Mouse (Mus musculus): ENCODE measurements around the gene Rnf113a2. TPM values are rescaled to one million over a fixed set of nuclear protein-coding genes. Genes with fewer than 3 reads are reported as not detected.
A peak's percentile ranks its signal among the peaks of the same experiment; 100 is the strongest.

Rnf113a2 gene
- total and polyA plus RNA-seq, 3 experiments = 3.7 to 11.7 (median 8.4) TPM

GRCm38 (mm10) chr12:84447386-84447785 lies 30.4 kb downstream of the Rnf113a2 start:
- Histone ChIP-seq H3K79me2 (replicated peaks; ENCODE audit: control insufficient read depth, insufficient read depth, low read length) (peaks cover 2% of the 10 kb centered on the region; the same call in 1 of the 2 replicates), H3K27me3 (ENCODE audit: control insufficient read depth, insufficient read depth, low read length) (no peaks in the 10 kb centered on the region), H3K4me1 (ENCODE audit: control insufficient read depth, insufficient read depth, low read length) (peaks cover 2% of the 10 kb centered on the region), H3K4me3 (no peak overlapping the region), H3K27ac (no peak overlapping the region), H3K36me3 (ENCODE audit: control insufficient read depth, insufficient read depth, low read length) (no peaks in the 10 kb centered on the region), H3K9ac (ENCODE audit: low read depth, low read length) (no peak overlapping the region)
- intact Hi-C loops (cut with DNase I) = no loop called here
- TF ChIP-seq CTCF (IDR thresholded peaks at IDR 0.05) (no peak), POLR2A (IDR thresholded peaks at IDR 0.05; ENCODE audit: insufficient read depth, low read depth, low read length) (no peak), EP300 (IDR thresholded peaks at IDR 0.05; ENCODE audit: insufficient read depth, low read depth, low read length) (no peak)
- DNase-seq = no peak
- 78% methylated on average over 1 of the region's 1 CpGs for WGBS

GRCm38 (mm10) chr12:84448181-84448580 lies 31.2 kb downstream of the Rnf113a2 start:
- H3K79me2 ChIP-seq (replicated peaks; ENCODE audit: control insufficient read depth, insufficient read depth, low read length) = peaks cover 4% of the 10 kb centered on the region
- TF ChIP-seq CTCF (IDR thresholded peaks at IDR 0.05) (no peak), EP300 (IDR thresholded peaks at IDR 0.05; ENCODE audit: insufficient read depth, low read depth, low read length) (no peak), POLR2A (IDR thresholded peaks at IDR 0.05; ENCODE audit: insufficient read depth, low read depth, low read length) (no peak)
- H3K4me1 ChIP-seq (ENCODE audit: control insufficient read depth, insufficient read depth, low read length) = peaks cover 2% of the 10 kb centered on the region
- H3K4me3 ChIP-seq = no peak overlapping the region
- no peak overlapping the region for H3K9ac ChIP-seq (ENCODE audit: low read depth, low read length)
- H3K27me3 ChIP-seq (ENCODE audit: control insufficient read depth, insufficient read depth, low read length) = no peaks in the 10 kb centered on the region
- no peak overlapping the region for H3K27ac ChIP-seq
- DNase-seq = no peak
- intact Hi-C loops (cut with DNase I) = no loop called here
- 83% methylated on average over 6 of the region's 6 CpGs for WGBS
- no peaks in the 10 kb centered on the region for H3K36me3 ChIP-seq (ENCODE audit: control insufficient read depth, insufficient read depth, low read length)

GRCm38 (mm10) chr12:84449887-84450286 lies 32.9 kb downstream of the Rnf113a2 start:
- Histone ChIP-seq H3K27ac (peak overlapping the region; percentile 98), H3K4me3 (peak overlapping the region; percentile 91), H3K4me1 (ENCODE audit: control insufficient read depth, insufficient read depth, low read length) (peaks cover 2% of the 10 kb centered on the region), H3K27me3 (ENCODE audit: control insufficient read depth, insufficient read depth, low read length) (no peaks in the 10 kb centered on the region), H3K36me3 (ENCODE audit: control insufficient read depth, insufficient read depth, low read length) (no peaks in the 10 kb centered on the region), H3K79me2 (replicated peaks; ENCODE audit: control insufficient read depth, insufficient read depth, low read length) (peaks cover 8% of the 10 kb centered on the region), H3K9ac (ENCODE audit: low read depth, low read length) (no peak overlapping the region; the same call in 1 of the 2 replicates)
- WGBS = 42% methylated on average over 10 of the region's 10 CpGs
- intact Hi-C loops (cut with DNase I) = loop anchor here (1.0 to 10.0 kb wide), 3 partner anchors 41 to 315 kb away; partner anchors contain the start of genes Bbof1 and Entpd5
- DNase-seq = no peak
- TF ChIP-seq CTCF (IDR thresholded peaks at IDR 0.05) (no peak), POLR2A (IDR thresholded peaks at IDR 0.05; ENCODE audit: insufficient read depth, low read depth, low read length) (no peak), EP300 (IDR thresholded peaks at IDR 0.05; ENCODE audit: insufficient read depth, low read depth, low read length) (no peak)

- TF ChIP-seq CTCF (IDR thresholded peaks at IDR 0.05) (no peak), POLR2A (IDR thresholded peaks at IDR 0.05; ENCODE audit: insufficient read depth, low read depth, low read length) (no peak), EP300 (IDR thresholded peaks at IDR 0.05; ENCODE audit: insufficient read depth, low read depth, low read length) (no peak)
- intact Hi-C loops (cut with DNase I) = loop anchor here (1.0 to 10.0 kb wide), 3 partner anchors 41 to 314 kb away; partner anchors contain the start of genes Bbof1 and Entpd5
- H3K4me3 ChIP-seq = peak overlapping the region; percentile 91
- peaks cover 2% of the 10 kb centered on the region for H3K4me1 ChIP-seq (ENCODE audit: control insufficient read depth, insufficient read depth, low read length)
- peak overlapping the region; percentile 98 for H3K27ac ChIP-seq
- H3K36me3 ChIP-seq (ENCODE audit: control insufficient read depth, insufficient read depth, low read length) = no peaks in the 10 kb centered on the region
- H3K27me3 ChIP-seq (ENCODE audit: control insufficient read depth, insufficient read depth, low read length) = no peaks in the 10 kb centered on the region
- H3K79me2 ChIP-seq (replicated peaks; ENCODE audit: control insufficient read depth, insufficient read depth, low read length) = peaks cover 8% of the 10 kb centered on the region
- no peak for DNase-seq
- H3K9ac ChIP-seq (ENCODE audit: low read depth, low read length) = peak overlapping the region; percentile 83
- WGBS = under 1% methylated on average over 6 of the region's 6 CpGs
Observed at GRCm38 (mm10) chr12:84450351-84450717, 33.3 kb downstream of the Rnf113a2 start.

- no peaks in the 10 kb centered on the region for H3K36me3 ChIP-seq (ENCODE audit: control insufficient read depth, insufficient read depth, low read length)
- intact Hi-C loops (cut with DNase I) = loop anchor here (1.0 to 10.0 kb wide), 3 partner anchors 42 to 314 kb away; partner anchors contain the start of genes Bbof1 and Entpd5
- under 1% methylated on average over 49 of the region's 49 CpGs for WGBS
Observed at GRCm38 (mm10) chr12:84450718-84451646, 34.0 kb downstream of the Rnf113a2 start, which contains the start of the genes Aldh6a1 and Lin52. Gene Aldh6a1, minus strand, starts transcription at chr12:84451004. Gene Lin52, plus strand, starts transcription at chr12:84451422.

More at GRCm38 (mm10) chr12:84450718-84451646, 34.0 kb downstream of the Rnf113a2 start, which contains the start of the genes Aldh6a1 and Lin52:
- Histone ChIP-seq H3K9ac (ENCODE audit: low read depth, low read length) (peak within 1 kb of the TSS; percentile 83), H3K27ac (peak within 1 kb of the TSS; percentile 98), H3K79me2 (replicated peaks; ENCODE audit: control insufficient read depth, insufficient read depth, low read length) (peaks cover 8% of the 10 kb centered on the region), H3K4me3 (peak within 1 kb of the TSS; percentile 91), H3K27me3 (ENCODE audit: control insufficient read depth, insufficient read depth, low read length) (no peaks in the 10 kb centered on the region), H3K4me1 (ENCODE audit: control insufficient read depth, insufficient read depth, low read length) (peaks cover 2% of the 10 kb centered on the region)
- peak; percentile 93 to 98 for DNase-seq
- TF ChIP-seq EP300 (IDR thresholded peaks at IDR 0.05; ENCODE audit: insufficient read depth, low read depth, low read length) (peak; percentile 52; the same call in 1 of the 2 replicates), CTCF (IDR thresholded peaks at IDR 0.05) (no peak), POLR2A (IDR thresholded peaks at IDR 0.05; ENCODE audit: insufficient read depth, low read depth, low read length) (peak; percentile 97)

Data from heart, adult 2 months (tissue).